Mouse (Mus musculus) liver, embryonic 13.5 days (tissue): Measurements from ENCODE around the gene Krtap5-4. TPM values are rescaled to one million over a fixed set of nuclear protein-coding genes. Genes with fewer than 3 reads are reported as not detected.
"Not testable (repeated sequence)": the region's sequence is repeated elsewhere in the genome, so short reads cannot be mapped to it uniquely, and the experiment has no call there.

Source experiments
- ATAC-seq: fragments of 200-750 bp; cut with Nextera tagmentation; 2 replicates; pipeline ENCODE4 v1.8.0; 2017; ENCODE audit warnings: low read depth, mild to moderate bottlenecking, moderate number of reproducible peaks, moderate library complexity
- DNase-seq: peaks from one replicate; pipeline ENCODE4 v3.0.0; 2022
- H3K27ac ChIP-seq: fragments of 300-500 bp; sonication (generic); 2 replicates; pipeline ENCODE4 v1.5.1; 2015; ENCODE audit warnings: moderate library complexity, mild to moderate bottlenecking, inconsistent platforms
- H3K27me3 ChIP-seq: fragments of 300-500 bp; sonication (generic); 2 replicates; pipeline ENCODE4 v1.6.1; 2015; ENCODE audit warnings: mild to moderate bottlenecking, inconsistent platforms
- H3K36me3 ChIP-seq: fragments of 300-500 bp; sonication (generic); 2 replicates; pipeline ENCODE4 v1.6.1; 2015; ENCODE audit warnings: mild to moderate bottlenecking, inconsistent platforms
- H3K4me1 ChIP-seq: fragments of 300-500 bp; sonication (generic); replicated peaks from 2 replicates; pipeline ENCODE4 v1.6.1; 2015; ENCODE audit warnings: inconsistent platforms
- H3K4me2 ChIP-seq: fragments of 300-500 bp; sonication (generic); 2 replicates; pipeline ENCODE4 v1.6.1; 2015; ENCODE audit warnings: inconsistent platforms, mild to moderate bottlenecking, moderate library complexity
- H3K4me3 ChIP-seq: fragments of 300-500 bp; sonication (generic); replicated peaks from 2 replicates; pipeline ENCODE4 v1.5.1; 2015; ENCODE audit warnings: mild to moderate bottlenecking, inconsistent platforms
- H3K9ac ChIP-seq: fragments of 300-500 bp; sonication (generic); 2 replicates; pipeline ENCODE4 v1.6.1; 2015; ENCODE audit warnings: mild to moderate bottlenecking, inconsistent platforms
- H3K9me3 ChIP-seq: fragments of 300-500 bp; sonication (generic); replicated peaks from 2 replicates; pipeline ENCODE4 v1.6.1; 2016; ENCODE audit warnings: inconsistent platforms
- WGBS: fragments of 180-500 bp; shearing (Covaris S2); methylation state at CpG from one replicate; pipeline ENCODE4 v1.1.7; 2015; ENCODE audit not compliant: insufficient replicate concordance; 5-methylcytosine and 5-hydroxymethylcytosine counted together
- polyA plus RNA-seq: library from polyadenylated mRNA; unstranded; fragments of >200 nt; fragmentation: Nextera tagmentation; extraction: Ambion mirVana; gene quantifications from 2 replicates; pipeline ENCODE4 v1.2.1, GENCODE M21; 2015

The Krtap5-4 gene
- polyA plus RNA-seq, 1 experiment from 2014 or later: not detected

- DNase-seq (no peak), ATAC-seq (no peak)
- H3K9me3 ChIP-seq: no peaks in the 10 kb centered on the region
- no peak overlapping the region for H3K27ac ChIP-seq
- H3K9ac ChIP-seq: no peak overlapping the region
- WGBS: 75% methylated on average over 12 of the region's 12 CpGs
- no peaks in the 10 kb centered on the region for H3K27me3 ChIP-seq
- no peak overlapping the region for H3K4me2 ChIP-seq
- no peaks in the 10 kb centered on the region for H3K36me3 ChIP-seq
- no peak overlapping the region for H3K4me3 ChIP-seq
- H3K4me1 ChIP-seq: no peaks in the 10 kb centered on the region; the same call in none of the 2 replicates
Measured at GRCm38 (mm10) chr7:142323396-142324117, 20.2 kb downstream of the Krtap5-4 start.

GRCm38 (mm10) chr7:142326714-142327445 is 23.5 kb downstream of the Krtap5-4 start:
- no peaks in the 10 kb centered on the region for H3K36me3 ChIP-seq
- H3K27me3 ChIP-seq: no peaks in the 10 kb centered on the region
- ATAC-seq (no peak), DNase-seq (no peak)
- H3K4me3 ChIP-seq: no peak overlapping the region
- H3K9me3 ChIP-seq: no peaks in the 10 kb centered on the region
- 39% methylated on average over 9 of the region's 9 CpGs for WGBS
- no peak overlapping the region for H3K4me2 ChIP-seq
- H3K9ac ChIP-seq: no peak overlapping the region
- no peak overlapping the region for H3K27ac ChIP-seq
- H3K4me1 ChIP-seq: peaks cover 25% of the 10 kb centered on the region

- H3K9me3 ChIP-seq: no peaks in the 10 kb centered on the region
- no peak overlapping the region for H3K27ac ChIP-seq
- H3K4me2 ChIP-seq: no peak overlapping the region
- H3K4me3 ChIP-seq: no peak overlapping the region
- H3K27me3 ChIP-seq: no peaks in the 10 kb centered on the region
- peaks cover 30% of the 10 kb centered on the region for H3K4me1 ChIP-seq
- no peaks in the 10 kb centered on the region for H3K36me3 ChIP-seq
- WGBS: 60% methylated on average over 3 of the region's 3 CpGs
- DNase-seq (no peak), ATAC-seq (no peak)
- no peak overlapping the region; the same call in 1 of the 2 replicates for H3K9ac ChIP-seq
Measured at GRCm38 (mm10) chr7:142328507-142328906, 25.2 kb downstream of the Krtap5-4 start.

- ATAC-seq: peak; percentile 71
- 52% methylated on average over 9 of the region's 9 CpGs for WGBS
- no peak overlapping the region for H3K4me3 ChIP-seq
- H3K4me2 ChIP-seq: no peak overlapping the region
- no peak overlapping the region for H3K9ac ChIP-seq
- H3K9me3 ChIP-seq: no peaks in the 10 kb centered on the region
- H3K27me3 ChIP-seq: no peaks in the 10 kb centered on the region
- DNase-seq: no peak
- no peaks in the 10 kb centered on the region for H3K36me3 ChIP-seq
- peak overlapping the region; percentile 51; the same call in 1 of the 2 replicates for H3K27ac ChIP-seq
- H3K4me1 ChIP-seq: peaks cover 41% of the 10 kb centered on the region
Measured at GRCm38 (mm10) chr7:142330271-142330724, 26.9 kb downstream of the Krtap5-4 start.

- no peak overlapping the region for H3K9ac ChIP-seq
- H3K9me3 ChIP-seq: no peaks in the 10 kb centered on the region
- H3K4me2 ChIP-seq: no peak overlapping the region
- no peak for DNase-seq
- no peak overlapping the region for H3K4me3 ChIP-seq
- no peak overlapping the region for H3K27ac ChIP-seq
- no peaks in the 10 kb centered on the region for H3K27me3 ChIP-seq
- 16% methylated on average over 4 of the region's 4 CpGs for WGBS
- ATAC-seq: peak; percentile 56
- H3K4me1 ChIP-seq: peaks cover 43% of the 10 kb centered on the region
- no peaks in the 10 kb centered on the region for H3K36me3 ChIP-seq
Measured at GRCm38 (mm10) chr7:142331281-142331680, 27.9 kb downstream of the Krtap5-4 start.

- 74% methylated on average over 4 of the region's 9 CpGs for WGBS
- H3K27me3 ChIP-seq, H3K9ac ChIP-seq, DNase-seq, ATAC-seq, H3K36me3 ChIP-seq, H3K4me2 ChIP-seq, H3K9me3 ChIP-seq, H3K27ac ChIP-seq, H3K4me3 ChIP-seq: not testable (repeated sequence)
- peaks cover 43% of the 10 kb centered on the region for H3K4me1 ChIP-seq
Measured at GRCm38 (mm10) chr7:142332741-142333140, 29.4 kb downstream of the Krtap5-4 start.

GRCm38 (mm10) chr7:142334246-142334645 is 30.9 kb downstream of the Krtap5-4 start:
- H3K27me3 ChIP-seq: no peaks in the 10 kb centered on the region
- no peak overlapping the region for H3K4me3 ChIP-seq
- peak; percentile 56 for ATAC-seq
- peaks cover 43% of the 10 kb centered on the region for H3K4me1 ChIP-seq
- DNase-seq: peak; percentile 73
- no peaks in the 10 kb centered on the region for H3K9me3 ChIP-seq
- H3K27ac ChIP-seq: no peak overlapping the region
- H3K9ac ChIP-seq: no peak overlapping the region; the same call in 1 of the 2 replicates
- 3% methylated on average over 3 of the region's 3 CpGs for WGBS
- no peak overlapping the region for H3K4me2 ChIP-seq
- no peaks in the 10 kb centered on the region for H3K36me3 ChIP-seq

GRCm38 (mm10) chr7:142335151-142335550 is 31.8 kb downstream of the Krtap5-4 start:
- WGBS: 80% methylated on average over 8 of the region's 8 CpGs
- Histone ChIP-seq H3K4me2 (no peak overlapping the region), H3K27me3 (no peaks in the 10 kb centered on the region), H3K9me3 (no peaks in the 10 kb centered on the region), H3K36me3 (no peaks in the 10 kb centered on the region), H3K4me1 (peaks cover 36% of the 10 kb centered on the region), H3K27ac (no peak overlapping the region), H3K9ac (peak overlapping the region; percentile 17; the same call in 1 of the 2 replicates), H3K4me3 (no peak overlapping the region)
- DNase-seq (no peak), ATAC-seq (no peak)

- ATAC-seq: peak; percentile 57
- Histone ChIP-seq H3K4me1 (peaks cover 24% of the 10 kb centered on the region), H3K27me3 (no peaks in the 10 kb centered on the region), H3K9me3 (no peaks in the 10 kb centered on the region), H3K4me2 (no peak overlapping the region), H3K27ac (peak overlapping the region; percentile 15; the same call in 1 of the 2 replicates), H3K9ac (peak overlapping the region; percentile 8; the same call in 1 of the 2 replicates), H3K4me3 (no peak overlapping the region), H3K36me3 (no peaks in the 10 kb centered on the region)
- 35% methylated on average over 10 of the region's 10 CpGs for WGBS
- DNase-seq: no peak
Measured at GRCm38 (mm10) chr7:142340269-142340970, 37.1 kb downstream of the Krtap5-4 start.

GRCm38 (mm10) chr7:142341564-142342246 is 38.4 kb downstream of the Krtap5-4 start:
- H3K4me3 ChIP-seq: no peak overlapping the region
- H3K27ac ChIP-seq: 0 out of 2 replicates have a peak overlapping the region, but pooled peaks have one; percentile 34
- H3K4me1 ChIP-seq: peaks cover 28% of the 10 kb centered on the region
- ATAC-seq (no peak), DNase-seq (no peak)
- H3K9ac ChIP-seq: no peak overlapping the region
- no peaks in the 10 kb centered on the region for H3K9me3 ChIP-seq
- H3K27me3 ChIP-seq: no peaks in the 10 kb centered on the region
- H3K4me2 ChIP-seq: no peak overlapping the region
- 68% methylated on average over 10 of the region's 10 CpGs for WGBS
- H3K36me3 ChIP-seq: no peaks in the 10 kb centered on the region
